Mouse (Mus musculus) frontal cortex, adult 2 months (tissue): ENCODE measurements at regions not wholly inside any gene's neighbourhood (a gene's known extent, or its start where the extent isn't known, plus 50 kb on each side); places are given as distances from the start of the nearest gene placed in this dataset.

Source experiments
- DNase-seq, 2 experiments: peaks; one replicate each; pipeline ENCODE4 v3.0.0; 2022; ENCODE audit warnings: low spot score in 1 of 2; ENCODE audit errors: extremely low spot score in 1 of 2

- no peak for DNase-seq
Observed at GRCm38 (mm10) chr2:84261481-84261880, 163.7 kb downstream of the Calcrl start.

- DNase-seq, result no peak
Observed at GRCm38 (mm10) chr2:84264485-84264884, 160.7 kb downstream of the Calcrl start.

GRCm38 (mm10) chr2:84265002-84265401, 160.2 kb downstream of the Calcrl start:
- DNase-seq, result no peak

GRCm38 (mm10) chr2:84266158-84266557, 159.1 kb downstream of the Calcrl start:
- DNase-seq, result no peak

GRCm38 (mm10) chr2:84266883-84267554, 158.2 kb downstream of the Calcrl start:
- no peak for DNase-seq

- DNase-seq, result no peak
Observed at GRCm38 (mm10) chr2:84274038-84274724, 151.0 kb downstream of the Calcrl start.

- no peak for DNase-seq
Observed at GRCm38 (mm10) chr2:84277181-84277580, 148.0 kb downstream of the Calcrl start.
